Mouse (Mus musculus): Measurements from ENCODE around the gene Ptger1.

DNA sequence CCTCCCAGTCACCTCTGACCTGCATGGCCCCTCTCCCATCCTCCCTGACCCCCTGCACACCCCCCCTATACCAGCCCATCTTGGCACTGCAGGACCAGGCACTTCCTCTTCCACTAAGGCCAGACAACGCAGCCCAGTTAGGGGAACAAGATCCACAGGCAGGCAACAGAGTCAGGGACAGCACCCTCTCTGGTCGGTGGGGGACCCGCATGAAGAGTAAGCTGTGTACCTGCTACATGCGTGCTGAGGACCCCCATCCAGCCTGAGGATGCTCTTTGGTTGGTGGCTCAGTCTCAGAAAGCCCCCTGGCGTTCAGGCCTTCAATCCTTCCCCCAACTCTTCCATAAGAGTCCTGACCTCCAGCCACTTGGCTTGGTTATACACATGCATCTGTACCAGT is 39.9 kb downstream of the Ptger1 start:
- TF ChIP-seq E2F4 (IDR thresholded peaks at IDR 0.05; ENCODE audit: insufficient read depth) (no peak), USF1 (IDR thresholded peaks at IDR 0.05; ENCODE audit: low read depth) (no peak), POLR2AphosphoS2 (IDR thresholded peaks at IDR 0.05; ENCODE audit: insufficient read length, low read depth) (no peak)

Measured in myocyte (in vitro differentiated cells).